Mouse (Mus musculus): ENCODE measurements around the gene Pygm. TPM values are rescaled to one million over a fixed set of nuclear protein-coding genes. Genes with fewer than 3 reads are reported as not detected.
A peak's percentile ranks its signal among the peaks of the same experiment; 100 is the strongest.

Pygm gene
- polyA plus RNA-seq, 1 experiment from 2014 or later = 1.6 TPM

- H3K4me1 ChIP-seq (replicated peaks; ENCODE audit: control insufficient read depth, insufficient read depth, low read length) = no peaks in the 10 kb centered on the region; the same call in 1 of the 2 replicates
- H3K9me3 ChIP-seq (ENCODE audit: control insufficient read depth, low read length) = no peaks in the 10 kb centered on the region
- H3K9ac ChIP-seq (ENCODE audit: low read depth, low read length) = no peak overlapping the region
- no peaks in the 10 kb centered on the region for H3K27me3 ChIP-seq (ENCODE audit: control insufficient read depth, insufficient read depth, low read length)
- no peak overlapping the region for H3K27ac ChIP-seq (ENCODE audit: low read depth, low read length)
- ATAC-seq (ENCODE audit: low FRiP score) = no peak
- no peak overlapping the region for H3K4me2 ChIP-seq (replicated peaks; ENCODE audit: low read depth, low read length)
- DNase-seq (ENCODE audit: low spot score) = no peak
- 97% methylated on average over 4 of the region's 4 CpGs for WGBS
- H3K36me3 ChIP-seq (ENCODE audit: control insufficient read depth, insufficient read depth, low read length) = no peaks in the 10 kb centered on the region
- H3K4me3 ChIP-seq (ENCODE audit: low read depth, low read length) = no peak overlapping the region
Measured at GRCm38 (mm10) chr19:6347615-6348014, 36.6 kb upstream of the Pygm start.

GRCm38 (mm10) chr19:6348717-6349116, 35.5 kb upstream of the Pygm start:
- WGBS = 58% methylated on average over 9 of the region's 9 CpGs
- Histone ChIP-seq H3K9me3 (ENCODE audit: control insufficient read depth, low read length) (no peaks in the 10 kb centered on the region), H3K27me3 (ENCODE audit: control insufficient read depth, insufficient read depth, low read length) (no peaks in the 10 kb centered on the region), H3K4me1 (replicated peaks; ENCODE audit: control insufficient read depth, insufficient read depth, low read length) (no peaks in the 10 kb centered on the region; the same call in 1 of the 2 replicates), H3K4me3 (ENCODE audit: low read depth, low read length) (no peak overlapping the region), H3K4me2 (replicated peaks; ENCODE audit: low read depth, low read length) (no peak overlapping the region), H3K27ac (ENCODE audit: low read depth, low read length) (no peak overlapping the region), H3K9ac (ENCODE audit: low read depth, low read length) (no peak overlapping the region), H3K36me3 (ENCODE audit: control insufficient read depth, insufficient read depth, low read length) (no peaks in the 10 kb centered on the region)
- DNase-seq (ENCODE audit: low spot score) (no peak), ATAC-seq (ENCODE audit: low FRiP score) (no peak)

- no peaks in the 10 kb centered on the region for H3K27me3 ChIP-seq (ENCODE audit: control insufficient read depth, insufficient read depth, low read length)
- H3K36me3 ChIP-seq (ENCODE audit: control insufficient read depth, insufficient read depth, low read length) = no peaks in the 10 kb centered on the region
- H3K4me2 ChIP-seq (replicated peaks; ENCODE audit: low read depth, low read length) = no peak overlapping the region
- peak; percentile 34 for DNase-seq (ENCODE audit: low spot score)
- no peak overlapping the region for H3K9ac ChIP-seq (ENCODE audit: low read depth, low read length)
- no peak overlapping the region for H3K4me3 ChIP-seq (ENCODE audit: low read depth, low read length)
- ATAC-seq (ENCODE audit: low FRiP score) = no peak
- H3K27ac ChIP-seq (ENCODE audit: low read depth, low read length) = 0 out of 2 replicates have a peak overlapping the region, but pooled peaks have one; percentile 25
- no peaks in the 10 kb centered on the region; the same call in 1 of the 2 replicates for H3K4me1 ChIP-seq (replicated peaks; ENCODE audit: control insufficient read depth, insufficient read depth, low read length)
- WGBS = 42% methylated on average over 14 of the region's 14 CpGs
- no peaks in the 10 kb centered on the region for H3K9me3 ChIP-seq (ENCODE audit: control insufficient read depth, low read length)
Measured at GRCm38 (mm10) chr19:6349215-6349983, 34.8 kb upstream of the Pygm start.

- DNase-seq (ENCODE audit: low spot score) = no peak
- no peaks in the 10 kb centered on the region for H3K27me3 ChIP-seq (ENCODE audit: control insufficient read depth, insufficient read depth, low read length)
- 71% methylated on average over 14 of the region's 14 CpGs for WGBS
Measured at GRCm38 (mm10) chr19:6351431-6352106, 32.6 kb upstream of the Pygm start.

GRCm38 (mm10) chr19:6352107-6352505, 32.1 kb upstream of the Pygm start:
- ATAC-seq (ENCODE audit: low FRiP score) (no peak), DNase-seq (ENCODE audit: low spot score) (no peak)
- Histone ChIP-seq H3K27me3 (ENCODE audit: control insufficient read depth, insufficient read depth, low read length) (no peaks in the 10 kb centered on the region), H3K4me2 (replicated peaks; ENCODE audit: low read depth, low read length) (no peak overlapping the region), H3K9me3 (ENCODE audit: control insufficient read depth, low read length) (no peaks in the 10 kb centered on the region), H3K27ac (ENCODE audit: low read depth, low read length) (no peak overlapping the region), H3K36me3 (ENCODE audit: control insufficient read depth, insufficient read depth, low read length) (no peaks in the 10 kb centered on the region), H3K4me1 (replicated peaks; ENCODE audit: control insufficient read depth, insufficient read depth, low read length) (no peaks in the 10 kb centered on the region; the same call in 1 of the 2 replicates), H3K9ac (ENCODE audit: low read depth, low read length) (no peak overlapping the region), H3K4me3 (ENCODE audit: low read depth, low read length) (no peak overlapping the region)
- WGBS = 95% methylated on average over 2 of the region's 2 CpGs

More at GRCm38 (mm10) chr19:6351431-6352106, 32.6 kb upstream of the Pygm start:
- H3K4me1 ChIP-seq (replicated peaks; ENCODE audit: control insufficient read depth, insufficient read depth, low read length) = no peaks in the 10 kb centered on the region; the same call in 1 of the 2 replicates
- no peak for ATAC-seq (ENCODE audit: low FRiP score)
- H3K9ac ChIP-seq (ENCODE audit: low read depth, low read length) = no peak overlapping the region
- no peaks in the 10 kb centered on the region for H3K9me3 ChIP-seq (ENCODE audit: control insufficient read depth, low read length)
- H3K4me3 ChIP-seq (ENCODE audit: low read depth, low read length) = no peak overlapping the region
- H3K4me2 ChIP-seq (replicated peaks; ENCODE audit: low read depth, low read length) = no peak overlapping the region
- H3K27ac ChIP-seq (ENCODE audit: low read depth, low read length) = no peak overlapping the region
- H3K36me3 ChIP-seq (ENCODE audit: control insufficient read depth, insufficient read depth, low read length) = no peaks in the 10 kb centered on the region

GRCm38 (mm10) chr19:6354030-6354429, 30.2 kb upstream of the Pygm start:
- H3K4me3 ChIP-seq (ENCODE audit: low read depth, low read length) = no peak overlapping the region
- no peaks in the 10 kb centered on the region for H3K27me3 ChIP-seq (ENCODE audit: control insufficient read depth, insufficient read depth, low read length)
- no peaks in the 10 kb centered on the region for H3K36me3 ChIP-seq (ENCODE audit: control insufficient read depth, insufficient read depth, low read length)
- no peak for ATAC-seq (ENCODE audit: low FRiP score)
- H3K9ac ChIP-seq (ENCODE audit: low read depth, low read length) = no peak overlapping the region
- H3K4me2 ChIP-seq (replicated peaks; ENCODE audit: low read depth, low read length) = no peak overlapping the region
- no peak for DNase-seq (ENCODE audit: low spot score)
- WGBS = 81% methylated on average over 7 of the region's 7 CpGs
- no peaks in the 10 kb centered on the region for H3K9me3 ChIP-seq (ENCODE audit: control insufficient read depth, low read length)
- no peak overlapping the region for H3K27ac ChIP-seq (ENCODE audit: low read depth, low read length)
- no peaks in the 10 kb centered on the region for H3K4me1 ChIP-seq (replicated peaks; ENCODE audit: control insufficient read depth, insufficient read depth, low read length)

- ATAC-seq (ENCODE audit: low FRiP score) = no peak
- Histone ChIP-seq H3K9ac (ENCODE audit: low read depth, low read length) (no peak overlapping the region), H3K27me3 (ENCODE audit: control insufficient read depth, insufficient read depth, low read length) (no peaks in the 10 kb centered on the region), H3K4me3 (ENCODE audit: low read depth, low read length) (no peak overlapping the region), H3K4me2 (replicated peaks; ENCODE audit: low read depth, low read length) (no peak overlapping the region), H3K9me3 (ENCODE audit: control insufficient read depth, low read length) (no peaks in the 10 kb centered on the region), H3K36me3 (ENCODE audit: control insufficient read depth, insufficient read depth, low read length) (peaks cover 5% of the 10 kb centered on the region), H3K27ac (ENCODE audit: low read depth, low read length) (no peak overlapping the region), H3K4me1 (replicated peaks; ENCODE audit: control insufficient read depth, insufficient read depth, low read length) (0 out of 2 replicates have a peak, but pooled peaks cover 4% of the 10 kb centered on the region)
- no peak for DNase-seq (ENCODE audit: low spot score)
- 91% methylated on average over 3 of the region's 3 CpGs for WGBS
Measured at GRCm38 (mm10) chr19:6361291-6361690, 22.9 kb upstream of the Pygm start.

- peak overlapping the region; percentile 49 for H3K4me2 ChIP-seq (replicated peaks; ENCODE audit: low read depth, low read length)
- no peaks in the 10 kb centered on the region for H3K9me3 ChIP-seq (ENCODE audit: control insufficient read depth, low read length)
- H3K27me3 ChIP-seq (ENCODE audit: control insufficient read depth, insufficient read depth, low read length) = no peaks in the 10 kb centered on the region
- no peak for DNase-seq (ENCODE audit: low spot score)
- H3K9ac ChIP-seq (ENCODE audit: low read depth, low read length) = peak overlapping the region; percentile 31; the same call in 1 of the 2 replicates
- H3K4me1 ChIP-seq (replicated peaks; ENCODE audit: control insufficient read depth, insufficient read depth, low read length) = 0 out of 2 replicates have a peak, but pooled peaks cover 4% of the 10 kb centered on the region
- ATAC-seq (ENCODE audit: low FRiP score) = no peak; the same call in 1 of the 2 replicates
- H3K36me3 ChIP-seq (ENCODE audit: control insufficient read depth, insufficient read depth, low read length) = peaks cover 5% of the 10 kb centered on the region
- 0 out of 2 replicates have a peak overlapping the region, but pooled peaks have one; percentile 96 for H3K27ac ChIP-seq (ENCODE audit: low read depth, low read length)
- 3% methylated on average over 11 of the region's 11 CpGs for WGBS
- H3K4me3 ChIP-seq (ENCODE audit: low read depth, low read length) = peak overlapping the region; percentile 76
Measured at GRCm38 (mm10) chr19:6363091-6363410, 21.1 kb upstream of the Pygm start.
